Mouse (Mus musculus) C2C12 (cell line): ENCODE data around the gene Abcc12.
A peak's percentile ranks its signal among the peaks of the same experiment; 100 is the strongest.

Experiments
- CEBPB ChIP-seq: IDR thresholded peaks from one replicate; pipeline ENCODE4 v1.6.1; 2011; ENCODE audit warnings: low read depth, mild to moderate bottlenecking, control low read depth, moderate library complexity
- CTCF ChIP-seq: IDR thresholded peaks from one replicate; pipeline ENCODE4 v1.5.1; 2011; ENCODE audit not compliant: control insufficient read depth, insufficient read depth, insufficient read length
- FOSL1 ChIP-seq: IDR thresholded peaks from one replicate; pipeline ENCODE4 v1.8.0; 2011; ENCODE audit warnings: mild to moderate bottlenecking, low read length; ENCODE audit not compliant: poor library complexity, insufficient read depth, severe bottlenecking
- MAX ChIP-seq: IDR thresholded peaks from one replicate; pipeline ENCODE4 v1.6.1; 2011; ENCODE audit warnings: mild to moderate bottlenecking, control low read depth
- MYOD1 ChIP-seq: IDR thresholded peaks from one replicate; pipeline ENCODE4 v1.6.1; 2011; ENCODE audit warnings: low read depth; ENCODE audit not compliant: control insufficient read depth, insufficient read length
- MYOG ChIP-seq: IDR thresholded peaks from one replicate; pipeline ENCODE4 v1.6.1; 2011; ENCODE audit not compliant: control insufficient read depth, insufficient read length; ENCODE audit errors: extremely low read depth
- USF1 ChIP-seq: IDR thresholded peaks from one replicate; pipeline ENCODE4 v1.6.1; 2011; ENCODE audit warnings: low read depth, mild to moderate bottlenecking, control low read depth, moderate library complexity

GRCm38 (mm10) chr8:86443744-86444143 lies 136.7 kb downstream of the Abcc12 start:
- TF ChIP-seq MYOG (no peak), CTCF (no peak), MAX (no peak), MYOD1 (no peak), CEBPB (no peak), FOSL1 (no peak), USF1 (peak; percentile 58)
